Mouse (Mus musculus) urinary bladder, adult 2 months (tissue): ENCODE results near the gene Gm21885. TPM values are rescaled to one million over a fixed set of nuclear protein-coding genes. Genes with fewer than 3 reads are reported as not detected.

Experiments
- DNase-seq: peaks from one replicate; pipeline ENCODE4 v3.0.0; 2022; ENCODE audit warnings: low spot score
- polyA plus RNA-seq: library from polyadenylated mRNA; depleted of rRNA; stranded (reverse); fragments of >200 nt; gene quantifications from 2 replicates; pipeline ENCODE4 v1.2.3, GENCODE M21; 2012; rRNA removed

Gene Gm21885
- polyA plus RNA-seq, 1 experiment = not detected

- no peak for DNase-seq
Observed at GRCm38 (mm10) chr11:94318056-94318455, 36.4 kb downstream of the Gm21885 start.

- no peak for DNase-seq
Observed at GRCm38 (mm10) chr11:94320969-94321930, 39.6 kb downstream of the Gm21885 start.

DNA sequence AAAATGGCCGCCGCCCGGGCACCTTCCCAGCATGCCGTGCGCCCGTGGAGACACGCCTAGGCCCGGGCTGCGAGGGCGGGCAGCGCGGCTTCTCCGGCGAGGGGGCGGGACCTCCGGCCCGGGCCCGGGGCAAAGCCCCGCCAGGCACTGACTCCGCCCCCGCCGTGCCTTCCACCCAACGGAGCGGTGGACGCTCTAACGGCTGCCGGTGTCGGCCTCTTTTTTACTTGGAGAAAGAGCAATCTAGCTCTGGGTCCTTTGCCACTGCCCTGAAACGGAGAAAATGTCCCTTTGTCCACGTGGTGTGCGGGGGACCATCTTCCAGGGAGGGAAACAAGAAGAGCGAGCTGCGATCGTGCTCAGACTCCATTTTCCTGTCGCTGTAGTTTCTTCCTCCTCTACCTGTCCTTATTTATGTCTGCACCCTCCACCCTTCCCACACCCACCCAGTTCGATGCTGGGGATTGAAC, 40.3 kb downstream of the Gm21885 start, which contains the start of gene Luc7l3:
Gene Luc7l3, minus strand, starts transcription at position 58 of the 470 bp plus-strand sequence.
- peak; percentile 97 for DNase-seq

- DNase-seq = no peak
Observed at GRCm38 (mm10) chr11:94322636-94323035, 41.0 kb downstream of the Gm21885 start.

DNA sequence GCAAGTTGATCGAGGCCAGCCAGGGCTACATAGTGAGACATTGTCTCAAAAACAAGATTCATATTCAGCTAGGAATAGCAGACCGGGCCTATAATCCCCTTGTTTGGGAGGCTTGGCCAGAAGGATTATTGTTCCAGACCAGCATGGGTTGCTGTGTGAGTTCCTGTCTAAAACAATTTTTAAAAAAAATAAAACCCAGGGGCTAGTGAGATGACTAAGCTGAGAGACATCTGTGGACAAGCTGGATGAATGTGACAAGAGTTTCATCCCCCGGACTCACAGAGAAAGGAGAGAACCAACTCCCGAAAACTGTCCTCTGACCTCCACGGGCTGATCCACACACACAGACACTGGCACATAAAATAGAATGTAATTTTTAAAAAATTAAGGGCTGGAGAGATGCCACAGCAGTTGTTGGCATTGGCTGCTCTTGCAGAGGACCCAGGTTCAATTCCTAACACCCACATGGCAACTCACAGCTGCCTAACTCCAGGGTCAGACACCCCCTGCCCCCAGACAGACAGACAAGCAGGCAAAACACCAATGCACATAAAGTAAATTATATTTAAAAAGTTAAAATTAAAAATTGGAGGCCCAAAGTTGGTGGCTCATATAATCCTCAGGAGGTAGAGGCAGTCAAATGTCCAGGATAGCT, 41.7 kb downstream of the Gm21885 start:
- no peak for DNase-seq

DNA sequence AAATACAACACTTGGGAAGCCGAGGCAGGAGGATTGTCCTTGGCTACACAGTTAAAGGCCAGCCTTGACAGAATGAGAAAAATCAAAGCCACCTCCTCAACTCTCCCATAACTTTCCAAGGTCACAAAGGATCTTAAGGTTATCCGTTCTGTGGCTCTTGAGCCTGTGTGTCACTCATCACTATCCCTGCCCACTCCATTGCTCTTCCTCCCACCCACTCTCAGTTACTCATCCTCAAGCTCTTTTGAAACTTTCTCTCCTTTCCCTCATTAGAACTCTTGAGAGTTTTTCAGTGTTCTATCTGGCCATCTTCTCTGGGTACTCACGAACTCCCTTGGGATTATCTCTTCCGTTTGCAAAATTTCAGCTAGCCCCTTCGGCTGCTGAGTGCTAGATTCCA, 42.9 kb downstream of the Gm21885 start:
- no peak for DNase-seq

GRCm38 (mm10) chr11:94326961-94327411, 45.3 kb downstream of the Gm21885 start:
- no peak for DNase-seq

DNA sequence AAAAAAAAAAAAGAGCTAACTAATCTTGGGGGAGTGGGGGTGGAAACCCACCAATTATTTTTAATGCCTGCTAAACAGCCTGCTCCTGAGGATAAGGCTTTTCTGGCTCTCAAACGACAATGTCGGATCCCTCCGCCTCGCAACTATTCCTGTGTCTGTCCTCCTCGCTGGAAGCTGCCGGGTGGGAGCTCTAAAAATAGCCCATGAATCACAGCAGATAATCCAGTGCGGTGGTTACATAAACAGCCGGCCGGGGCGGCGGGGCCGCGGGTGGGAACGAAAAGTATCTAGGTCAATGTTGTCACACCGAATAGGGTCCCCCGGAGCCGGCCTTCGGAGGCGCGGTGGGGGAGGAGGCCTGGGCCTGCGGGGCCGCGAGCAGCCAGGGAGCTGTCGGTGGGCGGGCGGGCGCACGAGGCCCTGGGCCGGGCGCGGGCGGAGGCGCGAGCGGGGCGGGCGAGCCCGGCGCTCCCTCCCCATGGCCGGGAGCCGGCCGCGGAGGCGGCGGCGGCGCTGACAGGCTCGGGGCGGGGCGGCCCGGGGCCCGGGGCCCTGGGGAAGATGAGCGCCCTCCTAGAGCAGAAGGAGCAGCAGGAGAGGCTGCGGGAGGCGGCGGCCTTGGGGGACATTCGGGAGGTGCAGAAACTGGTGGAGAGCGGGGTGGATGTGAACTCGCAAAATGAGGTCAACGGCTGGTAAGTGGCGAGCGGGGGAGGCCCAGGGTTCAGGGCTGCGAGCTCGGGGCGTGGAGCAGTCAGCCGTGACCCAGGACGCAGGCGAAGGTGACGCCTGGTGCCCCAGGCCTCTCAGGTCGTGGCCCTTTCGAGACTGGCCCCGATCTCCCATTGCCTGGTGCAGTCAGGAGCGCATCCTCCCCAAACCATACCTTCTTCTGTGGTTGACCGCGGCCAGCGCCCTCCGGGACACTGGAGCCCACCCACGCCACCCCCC, 46.3 kb downstream of the Gm21885 start, which contains the start of gene Ankrd40:
Gene Ankrd40, plus strand, starts transcription at position 309 of the 951 bp plus-strand sequence.
- peak; percentile 94 for DNase-seq

- DNase-seq = no peak
Observed at GRCm38 (mm10) chr11:94328644-94329025, 47.0 kb downstream of the Gm21885 start.

DNA sequence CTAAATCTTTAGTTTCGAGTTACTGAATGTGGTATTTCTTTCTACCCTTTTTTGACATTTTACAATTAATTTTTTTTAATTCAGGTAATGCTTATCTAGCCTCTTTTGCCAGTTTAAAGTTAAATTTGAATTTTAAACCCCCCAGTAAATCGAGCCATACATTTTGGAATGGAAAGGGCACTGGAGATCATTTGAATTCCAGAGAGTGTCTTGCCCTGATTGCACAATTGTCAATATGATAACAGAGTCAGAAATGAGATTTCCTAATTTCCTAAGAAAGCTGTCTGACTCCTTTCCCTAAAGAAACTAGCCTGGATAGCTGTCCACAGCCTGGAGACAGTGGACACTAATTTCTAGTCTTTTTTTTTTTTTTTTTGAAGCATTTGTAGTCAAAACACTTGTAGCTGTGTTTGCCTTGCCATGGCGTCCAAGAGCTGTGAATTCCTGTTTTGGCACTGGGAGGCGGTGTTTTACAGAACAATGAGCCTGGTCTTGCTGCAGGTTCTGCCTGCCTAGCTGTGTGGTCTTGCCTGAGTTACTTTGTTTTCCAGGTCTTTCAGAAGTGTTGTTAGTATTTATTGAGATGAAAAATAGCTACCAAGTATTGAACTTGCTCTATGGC, 47.7 kb downstream of the Gm21885 start:
- DNase-seq = no peak

DNA sequence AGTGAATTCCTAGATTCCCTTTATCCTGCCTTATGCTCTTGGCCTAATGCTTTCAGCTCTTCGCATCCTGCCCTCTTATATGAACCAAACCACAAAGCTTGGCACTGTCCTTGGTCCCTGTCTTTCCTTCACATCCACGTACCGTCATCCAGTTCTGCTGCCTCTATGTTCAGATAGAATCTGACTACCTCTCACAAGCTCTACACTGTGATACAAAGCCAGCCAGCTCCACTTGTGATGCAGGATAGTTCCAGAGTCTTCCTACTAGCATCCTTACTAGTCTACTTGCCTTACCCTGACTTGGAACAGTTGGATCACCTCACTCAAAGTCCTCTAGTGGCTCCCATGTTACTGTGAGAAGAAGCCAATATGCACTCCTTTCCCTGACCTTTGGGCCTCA, 48.5 kb downstream of the Gm21885 start:
- no peak for DNase-seq

GRCm38 (mm10) chr11:94332726-94333125, 51.1 kb downstream of the Gm21885 start:
- DNase-seq = no peak

GRCm38 (mm10) chr11:94334386-94334968, 52.8 kb downstream of the Gm21885 start:
- no peak for DNase-seq

Other genes with a start within 250 kb of the Gm21885 start
- gene Tob1, start 70.4 kb upstream of the Gm21885 start, polyA plus RNA-seq = 36.6 and 36.9 TPM in 2 replicates
- 3.6 and 4.7 TPM in 2 replicates for gene Wfikkn2, start 35.9 kb upstream of the Gm21885 start, polyA plus RNA-seq
- 84.6 and 102 TPM in 2 replicates for gene Luc7l3, start 40.1 kb downstream of the Gm21885 start, polyA plus RNA-seq
- gene Ankrd40, start 46.1 kb downstream of the Gm21885 start, polyA plus RNA-seq = 65.6 and 75.4 TPM in 2 replicates
- gene Abcc3, start 111.1 kb downstream of the Gm21885 start, polyA plus RNA-seq = 84.7 and 95.3 TPM in 2 replicates
- 2.6 and 2.9 TPM in 2 replicates for gene Cacna1g, start 192.3 kb downstream of the Gm21885 start, polyA plus RNA-seq
- 0.06 TPM in 1 of 2 replicates, not detected in the other for gene Spata20, start 204.3 kb downstream of the Gm21885 start, polyA plus RNA-seq
- gene Epn3, start 218.1 kb downstream of the Gm21885 start, polyA plus RNA-seq = 28.5 and 34.1 TPM in 2 replicates
- gene Mycbpap, start 239.9 kb downstream of the Gm21885 start, polyA plus RNA-seq = 1.7 and 2.0 TPM in 2 replicates